Mouse (Mus musculus) liver, adult 2 months (tissue): Measurements from ENCODE around the gene Dctd. TPM values are rescaled to one million over a fixed set of nuclear protein-coding genes. Genes with fewer than 3 reads are reported as not detected.

Experiments
- DNase-seq: peaks from one replicate; pipeline ENCODE4 v3.0.0-alpha.2; 2011; ENCODE audit warnings: low read depth, low spot score; ENCODE audit errors: extremely low read depth
- H3K27ac ChIP-seq: fragments of 200-500 bp; replicated peaks from 2 replicates; pipeline ENCODE4 v1.5.1; 2012; ENCODE audit warnings: low read depth, mild to moderate bottlenecking, control low read depth, inconsistent platforms, low read length; ENCODE audit not compliant: insufficient read depth
- H3K27me3 ChIP-seq: fragments of 200-500 bp; 2 replicates; pipeline ENCODE4 v1.6.1; 2012; ENCODE audit warnings: mild to moderate bottlenecking, moderate library complexity, low read length, inconsistent platforms; ENCODE audit not compliant: control insufficient read depth, insufficient read depth
- H3K36me3 ChIP-seq: fragments of 200-500 bp; 2 replicates; pipeline ENCODE4 v1.6.1; 2012; ENCODE audit warnings: low read length, inconsistent platforms; ENCODE audit not compliant: control insufficient read depth, insufficient read depth
- H3K4me1 ChIP-seq: fragments of 200-500 bp; 2 replicates; pipeline ENCODE4 v1.6.1; 2011; ENCODE audit warnings: low read length; ENCODE audit not compliant: control insufficient read depth, insufficient read depth
- H3K4me3 ChIP-seq: fragments of 200-500 bp; 2 replicates; pipeline ENCODE4 v1.5.1; 2011; ENCODE audit warnings: low read depth, mild to moderate bottlenecking, control low read depth, low read length, moderate library complexity; ENCODE audit not compliant: insufficient read depth
- H3K79me2 ChIP-seq: fragments of 200-500 bp; 2 replicates; pipeline ENCODE4 v1.6.1; 2012; ENCODE audit warnings: inconsistent platforms, mild to moderate bottlenecking, low read length, moderate library complexity; ENCODE audit not compliant: control insufficient read depth, insufficient read depth
- H3K9ac ChIP-seq: fragments of 200-500 bp; 2 replicates; pipeline ENCODE4 v1.6.1; 2012; ENCODE audit warnings: low read depth, mild to moderate bottlenecking, control low read depth, inconsistent platforms, low read length
- CTCF ChIP-seq: fragments of 200-500 bp; IDR thresholded peaks from 2 replicates; pipeline ENCODE4 v1.5.1; 2011; ENCODE audit warnings: low read depth, low read length, control low read depth
- POLR2A ChIP-seq: fragments of 200-500 bp; IDR thresholded peaks from 2 replicates; pipeline ENCODE4 v1.6.1; 2011; ENCODE audit warnings: low read length, control low read depth; ENCODE audit not compliant: insufficient read depth; ENCODE audit errors: extremely low read depth
- WGBS: fragments of 180-500 bp; shearing (Covaris S2); methylation state at CpG from one replicate; pipeline ENCODE4 v1.1.7; 2018; 5-methylcytosine and 5-hydroxymethylcytosine counted together
- polyA plus RNA-seq: library from polyadenylated mRNA; depleted of rRNA; stranded (reverse); fragments of >200 nt; gene quantifications from 2 replicates; pipeline ENCODE4 v1.2.3, GENCODE M21; 2012
- total RNA-seq: library from RNA; depleted of rRNA; stranded (reverse); fragments of >200 nt; gene quantifications from 2 replicates; pipeline ENCODE4 v1.2.3, GENCODE M21; 2014

The Dctd gene
- total and polyA plus RNA-seq, 2 experiments = 0.09 to 0.35 TPM

GRCm38 (mm10) chr8:48152062-48152738 lies 53.3 kb downstream of the Dctd start:
- no peaks in the 10 kb centered on the region for H3K27me3 ChIP-seq
- no peak for DNase-seq
- no peak overlapping the region for H3K4me3 ChIP-seq
- TF ChIP-seq CTCF (no peak), POLR2A (no peak)
- no peak overlapping the region for H3K27ac ChIP-seq
- no peak overlapping the region for H3K9ac ChIP-seq
- no peaks in the 10 kb centered on the region for H3K4me1 ChIP-seq
- WGBS = 57% methylated on average over 19 of the region's 19 CpGs
- H3K36me3 ChIP-seq = no peaks in the 10 kb centered on the region
- H3K79me2 ChIP-seq = no peaks in the 10 kb centered on the region

- peak; percentile 0 for DNase-seq
- Histone ChIP-seq H3K4me1 (no peaks in the 10 kb centered on the region), H3K79me2 (no peaks in the 10 kb centered on the region), H3K27me3 (no peaks in the 10 kb centered on the region), H3K27ac (no peak overlapping the region), H3K9ac (no peak overlapping the region), H3K36me3 (no peaks in the 10 kb centered on the region), H3K4me3 (no peak overlapping the region)
- no peak for TF ChIP-seq CTCF
- TF ChIP-seq POLR2A = no peak
- WGBS = 41% methylated on average over 15 of the region's 15 CpGs
Observed at GRCm38 (mm10) chr8:48153360-48154121, 54.6 kb downstream of the Dctd start.

- H3K79me2 ChIP-seq = no peaks in the 10 kb centered on the region
- TF ChIP-seq CTCF (no peak), POLR2A (no peak)
- H3K27me3 ChIP-seq = no peaks in the 10 kb centered on the region
- H3K36me3 ChIP-seq = no peaks in the 10 kb centered on the region
- no peaks in the 10 kb centered on the region for H3K4me1 ChIP-seq
- H3K9ac ChIP-seq = no peak overlapping the region
- WGBS = 55% methylated on average over 10 of the region's 10 CpGs
- no peak for DNase-seq
- H3K27ac ChIP-seq = no peak overlapping the region
- H3K4me3 ChIP-seq = no peak overlapping the region
Observed at GRCm38 (mm10) chr8:48157718-48158117, 58.8 kb downstream of the Dctd start.

GRCm38 (mm10) chr8:48158560-48159217 lies 59.8 kb downstream of the Dctd start:
- Histone ChIP-seq H3K27ac (no peak overlapping the region), H3K4me1 (no peaks in the 10 kb centered on the region), H3K4me3 (no peak overlapping the region), H3K27me3 (no peaks in the 10 kb centered on the region), H3K36me3 (no peaks in the 10 kb centered on the region), H3K9ac (no peak overlapping the region), H3K79me2 (no peaks in the 10 kb centered on the region)
- no peak for TF ChIP-seq POLR2A
- TF ChIP-seq CTCF = no peak
- DNase-seq = no peak
- WGBS = 69% methylated on average over 15 of the region's 15 CpGs

GRCm38 (mm10) chr8:48177406-48177805 lies 78.5 kb downstream of the Dctd start:
- no peak overlapping the region for H3K27ac ChIP-seq
- no peak for TF ChIP-seq CTCF
- no peak for TF ChIP-seq POLR2A
- no peaks in the 10 kb centered on the region for H3K4me1 ChIP-seq
- no peak overlapping the region for H3K4me3 ChIP-seq
- H3K36me3 ChIP-seq = no peaks in the 10 kb centered on the region
- H3K27me3 ChIP-seq = no peaks in the 10 kb centered on the region
- WGBS = 90% methylated on average over 4 of the region's 4 CpGs
- no peak for DNase-seq
- no peaks in the 10 kb centered on the region for H3K79me2 ChIP-seq
- H3K9ac ChIP-seq = no peak overlapping the region
